Mouse (Mus musculus) cerebellum, adult 2 months (tissue): ENCODE results near the gene Abca13. TPM values are rescaled to one million over a fixed set of nuclear protein-coding genes. Genes with fewer than 3 reads are reported as not detected.
"Not testable (repeated sequence)": the region's sequence is repeated elsewhere in the genome, so short reads cannot be mapped to it uniquely, and the experiment has no call there.

Source experiments
- DNase-seq, 2 experiments: peaks; one replicate each; pipeline ENCODE4 v3.0.0; 2021
- H3K27ac ChIP-seq: fragments of 200-500 bp; 2 replicates; pipeline ENCODE4 v1.5.1; 2012; ENCODE audit warnings: low read length, control low read depth, inconsistent platforms; ENCODE audit not compliant: insufficient read depth
- H3K27me3 ChIP-seq: fragments of 200-500 bp; 2 replicates; pipeline ENCODE4 v1.6.1; 2012; ENCODE audit warnings: inconsistent platforms, mild to moderate bottlenecking, low read length, moderate library complexity; ENCODE audit not compliant: control insufficient read depth, insufficient read depth
- H3K4me1 ChIP-seq: fragments of 200-500 bp; 2 replicates; pipeline ENCODE4 v1.6.1; 2011; ENCODE audit warnings: low read length; ENCODE audit not compliant: control insufficient read depth, insufficient read depth
- H3K4me3 ChIP-seq: fragments of 200-500 bp; replicated peaks from 2 replicates; pipeline ENCODE3; 2011; ENCODE audit warnings: mild to moderate bottlenecking, low read depth, low read length, control low read depth; ENCODE audit not compliant: insufficient read depth
- CTCF ChIP-seq: fragments of 200-500 bp; IDR thresholded peaks from 2 replicates; pipeline ENCODE4 v1.5.1; 2011; ENCODE audit warnings: low read depth, mild to moderate bottlenecking, control low read depth, low read length, moderate library complexity, borderline replicate concordance; ENCODE audit not compliant: insufficient read depth
- POLR2A ChIP-seq: fragments of 200-500 bp; IDR thresholded peaks from 2 replicates; pipeline ENCODE4 v1.6.1; 2011; ENCODE audit warnings: low read length, control low read depth, borderline replicate concordance; ENCODE audit not compliant: insufficient read depth
- WGBS: fragments of 180-500 bp; shearing (Covaris S2); methylation state at CpG from one replicate; pipeline ENCODE4 v1.1.7; 2018; 5-methylcytosine and 5-hydroxymethylcytosine counted together
- polyA plus RNA-seq: library from polyadenylated mRNA; depleted of rRNA; stranded (reverse); fragments of >200 nt; gene quantifications from 2 replicates; pipeline ENCODE4 v1.2.3, GENCODE M21; 2012

Abca13 gene
- polyA plus RNA-seq, 1 experiment: 0.03 TPM

DNA sequence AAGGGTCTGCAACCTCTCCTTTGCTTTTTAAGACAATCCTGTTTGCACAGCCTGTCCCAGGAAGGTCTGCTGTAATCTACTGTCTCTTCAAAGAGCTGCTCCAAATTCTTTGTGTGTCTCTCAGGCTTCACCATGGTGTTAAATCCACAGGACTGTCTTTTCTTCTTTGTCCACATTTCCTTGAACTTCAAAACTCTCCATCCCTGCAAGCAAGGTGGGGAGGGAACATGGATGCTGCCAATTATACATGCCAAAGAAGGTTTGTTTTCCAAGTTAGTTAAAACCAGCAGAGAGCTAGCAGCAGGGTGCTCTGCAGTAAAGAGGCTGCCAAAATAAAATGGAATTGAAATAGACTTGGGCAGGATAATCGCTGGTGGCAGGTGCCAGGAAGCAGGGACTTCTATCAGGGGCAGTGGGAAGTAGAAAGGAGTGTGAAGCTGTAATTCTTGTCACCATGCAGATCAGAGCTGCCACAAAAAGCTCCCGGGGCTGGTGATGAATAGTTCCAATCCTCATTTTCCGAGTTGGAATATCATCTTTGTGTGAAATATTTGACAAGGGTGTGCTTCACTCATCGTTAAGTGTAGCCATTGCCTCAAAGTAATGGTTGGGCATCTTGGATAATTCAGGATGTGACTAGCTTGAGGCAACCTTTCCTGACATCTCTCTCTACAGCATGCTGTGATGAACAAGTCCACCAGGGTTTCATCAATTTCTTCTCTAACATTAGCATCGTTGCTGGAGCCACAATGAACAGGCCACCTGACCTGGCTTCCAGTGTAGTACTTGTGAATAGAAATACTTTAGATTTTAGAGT, 308.8 kb downstream of the Abca13 start:
- H3K4me3 ChIP-seq: no peak overlapping the region
- DNase-seq: peak; percentile 25 to 50
- no peak for TF ChIP-seq CTCF
- no peak for TF ChIP-seq POLR2A
- H3K27me3 ChIP-seq: no peaks in the 10 kb centered on the region; the same call in 1 of the 2 replicates
- H3K27ac ChIP-seq: no peak overlapping the region
- H3K4me1 ChIP-seq: peaks cover 3% of the 10 kb centered on the region; the same call in 1 of the 2 replicates
- 4% methylated on average over 5 of the region's 5 CpGs for WGBS

DNA sequence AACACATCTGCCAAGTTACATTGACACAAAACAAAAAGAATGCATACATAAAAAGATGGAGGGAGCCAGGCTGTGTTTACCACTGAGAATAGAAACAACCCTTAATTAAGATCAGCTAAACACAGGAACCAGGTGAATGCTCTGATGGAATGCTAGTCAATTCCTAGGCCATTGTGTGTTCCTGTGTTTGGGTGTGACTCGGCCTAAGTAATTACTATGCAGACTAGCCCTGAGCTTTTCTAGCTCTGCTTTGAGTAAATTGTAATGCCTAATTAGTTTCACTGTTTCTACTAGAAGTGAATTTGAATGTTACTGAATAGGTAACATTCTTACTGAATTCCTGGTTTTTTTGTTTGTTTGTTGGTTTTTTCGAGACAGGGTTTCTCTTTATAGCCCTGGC, 323.2 kb downstream of the Abca13 start:
- H3K27ac ChIP-seq, H3K4me3 ChIP-seq, DNase-seq, H3K27me3 ChIP-seq, H3K4me1 ChIP-seq: not testable (repeated sequence)
- WGBS: 85% methylated on average over 2 of the region's 2 CpGs

DNA sequence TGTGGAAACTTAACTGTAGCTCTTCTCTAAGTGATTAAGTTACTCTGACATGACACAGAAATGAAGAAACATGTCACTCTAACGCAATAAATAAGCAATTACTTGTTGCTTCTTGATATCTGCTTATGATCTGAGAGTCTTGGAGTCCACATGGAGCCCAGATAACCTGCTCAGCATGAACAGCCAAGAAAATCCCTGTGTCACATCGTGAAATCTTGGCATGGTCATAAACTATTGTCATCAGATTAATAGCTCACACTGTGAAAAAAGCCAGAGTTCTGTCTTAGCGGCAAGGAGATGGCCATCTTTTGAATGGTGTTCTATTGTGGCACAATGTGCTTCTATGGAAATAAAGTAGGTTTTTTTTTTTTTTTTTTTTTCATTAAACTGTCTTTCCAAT, 336.8 kb downstream of the Abca13 start:
- TF ChIP-seq CTCF (no peak), POLR2A (no peak)
- no peak for DNase-seq
- 39% methylated on average over 3 of the region's 3 CpGs for WGBS
- Histone ChIP-seq H3K27me3 (no peaks in the 10 kb centered on the region), H3K27ac (no peak overlapping the region), H3K4me1 (no peaks in the 10 kb centered on the region), H3K4me3 (no peak overlapping the region)

DNA sequence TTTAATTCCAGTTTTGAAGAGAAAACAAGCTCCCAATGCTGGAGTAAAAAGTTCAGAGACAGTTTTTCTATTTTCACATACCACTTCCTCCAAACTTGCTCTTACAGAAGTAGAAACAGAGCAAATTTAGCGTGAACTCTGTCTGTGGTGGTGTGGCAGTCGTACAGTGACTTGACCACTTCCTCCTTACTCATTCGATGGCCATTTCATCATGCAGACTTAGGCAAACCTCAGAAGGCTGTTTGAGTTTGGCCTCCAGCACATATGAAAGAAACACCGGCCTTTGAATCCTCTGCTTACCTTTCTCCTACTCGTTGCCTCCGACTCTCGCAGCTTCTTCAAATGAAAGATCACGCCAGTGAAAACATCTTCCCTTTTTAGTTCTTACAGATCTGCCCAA, 340.0 kb downstream of the Abca13 start:
- H3K4me3 ChIP-seq: no peak overlapping the region
- WGBS: 95% methylated on average over 8 of the region's 8 CpGs
- no peaks in the 10 kb centered on the region for H3K4me1 ChIP-seq
- no peak for TF ChIP-seq POLR2A
- no peak for TF ChIP-seq CTCF
- H3K27ac ChIP-seq: no peak overlapping the region
- DNase-seq: no peak
- no peaks in the 10 kb centered on the region; the same call in 1 of the 2 replicates for H3K27me3 ChIP-seq

DNA sequence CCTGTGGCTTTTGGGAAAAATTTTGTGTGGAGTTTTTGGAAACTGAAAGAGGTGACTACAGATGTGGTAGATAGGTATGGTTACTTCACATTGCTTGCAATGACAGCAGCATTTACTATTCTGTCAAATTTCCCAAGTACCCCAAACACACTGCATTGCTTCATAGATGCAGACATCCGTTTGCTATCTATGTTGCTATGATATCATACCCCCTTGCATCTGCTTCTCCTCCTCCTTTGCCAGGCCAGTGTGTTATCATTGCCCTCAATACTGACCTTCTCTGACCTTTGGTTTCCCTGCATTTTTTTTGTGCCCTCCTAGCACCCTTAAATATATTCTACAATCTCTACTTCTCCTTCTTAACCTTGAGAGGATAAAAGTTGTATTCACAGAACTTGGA, 341.4 kb downstream of the Abca13 start:
- Histone ChIP-seq H3K27ac (no peak overlapping the region), H3K4me1 (no peaks in the 10 kb centered on the region), H3K4me3 (no peak overlapping the region), H3K27me3 (no peaks in the 10 kb centered on the region; the same call in 1 of the 2 replicates)
- no peak for TF ChIP-seq POLR2A
- no peak for TF ChIP-seq CTCF
- DNase-seq: no peak
- WGBS: 85% methylated on average over 1 of the region's 1 CpGs

DNA sequence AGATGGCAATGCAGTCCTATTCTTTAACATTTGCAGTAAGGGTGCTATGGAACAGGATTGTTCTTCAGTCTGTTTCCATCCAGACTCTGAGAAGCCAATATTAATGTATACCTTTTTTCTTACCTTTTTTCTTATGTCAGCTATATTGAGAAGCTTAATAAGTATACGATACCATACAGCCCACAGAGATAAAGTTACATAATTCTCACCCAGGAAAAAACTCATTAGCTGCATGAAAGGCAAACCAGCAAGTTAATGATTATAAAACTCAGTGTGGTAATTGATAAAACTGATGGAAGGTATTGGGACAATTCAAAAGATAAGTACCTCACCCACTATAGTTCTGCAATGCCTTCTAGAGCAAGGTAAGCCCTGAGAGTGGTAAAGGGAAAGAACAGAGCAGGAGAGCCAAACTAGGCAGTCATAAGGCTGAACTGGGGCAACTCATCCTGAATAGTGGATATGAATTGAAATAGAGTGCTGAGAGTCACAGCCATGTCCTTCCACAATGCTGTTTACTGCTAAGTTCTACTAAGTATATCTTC, 342.0 kb downstream of the Abca13 start:
- H3K4me1 ChIP-seq: no peaks in the 10 kb centered on the region

DNA sequence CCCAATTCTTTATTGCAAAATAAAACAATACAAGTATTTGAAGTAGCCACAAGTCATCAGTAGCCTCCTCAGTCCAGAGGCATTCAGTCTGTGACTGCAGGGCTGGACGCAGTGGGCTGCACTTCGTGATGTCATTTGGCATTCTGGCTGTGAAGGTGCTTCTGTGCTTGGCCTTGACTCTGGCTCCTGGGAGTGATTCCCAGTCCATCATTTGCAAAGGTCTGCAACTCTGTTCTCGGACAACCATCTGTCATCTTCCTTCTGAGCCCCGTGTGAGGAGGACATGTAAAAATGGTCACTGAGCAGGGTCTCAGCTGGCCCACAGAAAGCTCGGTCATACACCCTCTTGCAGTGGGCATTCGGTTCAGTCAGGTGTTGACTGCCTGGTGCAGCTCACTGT, 345.1 kb downstream of the Abca13 start:
- Histone ChIP-seq H3K27ac (no peak overlapping the region), H3K27me3 (no peaks in the 10 kb centered on the region; the same call in 1 of the 2 replicates), H3K4me3 (no peak overlapping the region), H3K4me1 (no peaks in the 10 kb centered on the region)
- TF ChIP-seq CTCF: no peak
- TF ChIP-seq POLR2A: no peak
- peak in 1 of 2 experiments; percentile 2 for DNase-seq
- WGBS: 13% methylated on average over 6 of the region's 6 CpGs

More for the DNA sequence above, 342.0 kb downstream of the Abca13 start:
- no peak for DNase-seq
- H3K4me3 ChIP-seq: no peak overlapping the region
- TF ChIP-seq CTCF (no peak), POLR2A (no peak)
- H3K27me3 ChIP-seq: no peaks in the 10 kb centered on the region; the same call in 1 of the 2 replicates
- no peak overlapping the region for H3K27ac ChIP-seq
- WGBS: 91% methylated on average over 1 of the region's 1 CpGs

DNA sequence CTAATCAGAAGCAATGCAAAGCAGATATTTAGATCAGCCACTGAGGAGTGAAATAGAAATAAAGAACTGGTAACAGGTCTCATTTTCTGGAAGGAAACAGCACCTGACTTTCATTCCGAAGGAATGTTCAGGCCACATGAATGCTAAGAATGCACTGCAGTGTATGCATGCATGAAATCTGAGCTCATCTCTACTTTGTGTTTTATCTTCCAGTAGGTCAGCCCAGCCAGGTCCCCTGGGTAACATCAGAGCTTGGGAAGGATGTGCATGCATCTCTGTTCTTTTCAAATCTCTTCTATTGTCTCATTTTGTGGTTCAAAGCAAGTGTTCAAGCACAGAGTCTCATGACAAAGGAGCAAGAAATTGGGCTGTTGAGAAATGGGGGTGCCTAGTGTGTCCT, 346.6 kb downstream of the Abca13 start:
- whole genome bisulfite sequencing: 79% methylated on average over 1 of the region's 1 CpGs
- TF ChIP-seq CTCF: no peak
- no peak for TF ChIP-seq POLR2A
- H3K27me3 ChIP-seq: no peaks in the 10 kb centered on the region; the same call in 1 of the 2 replicates
- no peak for DNase-seq
- no peak overlapping the region for H3K4me3 ChIP-seq
- no peak overlapping the region for H3K27ac ChIP-seq
- H3K4me1 ChIP-seq: no peaks in the 10 kb centered on the region
